ENCODE assay signal across 8 mouse cellular contexts in genomic region chr19:42431485-42432190, GRCm38 (mm10). TPM values are rescaled to one million over a fixed set of nuclear protein-coding genes. Genes with fewer than 3 reads are reported as not detected.
DNase-seq lines count a peak whose midpoint lies in the region; ATAC-seq and TF ChIP-seq lines count a peak whose summit lies in the region.

Gene Crtac1, minus strand, starts transcription at chr19:42431783.

- H3K27me3 ChIP-seq in kidney, postnatal 0 days (ENCODE audit: insufficient read depth, low read length), result peaks cover 29% of the 10 kb centered on the region
- H3K27me3 ChIP-seq in limb, embryonic 14.5 days (ENCODE audit: control insufficient read depth, insufficient read depth, low read length), result peaks cover 55% of the 10 kb centered on the region
- H3K27me3 ChIP-seq in neural tube, embryonic 15.5 days (replicated peaks), result peaks cover 15% of the 10 kb centered on the region; the same call in 1 of the 2 replicates

- H3K9me3 ChIP-seq in kidney, postnatal 0 days (replicated peaks; ENCODE audit: low read length), result no peaks in the 10 kb centered on the region
- no peaks in the 10 kb centered on the region for H3K9me3 ChIP-seq in limb, embryonic 14.5 days (ENCODE audit: control insufficient read depth, low read length)
- H3K9me3 ChIP-seq in neural tube, embryonic 15.5 days (replicated peaks), result no peaks in the 10 kb centered on the region

- no peaks in the 10 kb centered on the region for H3K36me3 ChIP-seq in kidney, postnatal 0 days (ENCODE audit: insufficient read depth, low read length)
- H3K36me3 ChIP-seq in limb, embryonic 14.5 days (ENCODE audit: control insufficient read depth, insufficient read depth, low read length), result no peaks in the 10 kb centered on the region
- H3K36me3 ChIP-seq in neural tube, embryonic 15.5 days, result no peaks in the 10 kb centered on the region

- peak; percentile 71 for ATAC-seq in kidney, postnatal 0 days (replicated peaks; ENCODE audit: low FRiP score, low read depth)
- ATAC-seq in limb, embryonic 14.5 days (ENCODE audit: low FRiP score, low read depth), result peak; percentile 92
- ATAC-seq in neural tube, embryonic 15.5 days (ENCODE audit: low FRiP score), result peak; percentile 95

- H3K27ac ChIP-seq in kidney, postnatal 0 days, result no peak within 1 kb of the TSS
- H3K27ac ChIP-seq in limb, embryonic 14.5 days (replicated peaks; ENCODE audit: low read depth, low read length), result no peak within 1 kb of the TSS
- H3K27ac ChIP-seq in neural tube, embryonic 15.5 days (replicated peaks), result peak within 1 kb of the TSS; percentile 91

- H3K9ac ChIP-seq in kidney, postnatal 0 days (ENCODE audit: low read depth, low read length), result peak within 1 kb of the TSS; percentile 46; the same call in 1 of the 2 replicates
- peak within 1 kb of the TSS; percentile 52 for H3K9ac ChIP-seq in limb, embryonic 14.5 days (ENCODE audit: low read depth, low read length, severe bottlenecking)
- peak within 1 kb of the TSS; percentile 75 for H3K9ac ChIP-seq in neural tube, embryonic 15.5 days (replicated peaks)

- peak; percentile 89 for DNase-seq in heart, adult 11 months
- DNase-seq in heart, adult 9 months (ENCODE audit: low spot score in 2 of 2), result no peak
- peak; percentile 82 to 89 for DNase-seq in cerebellum, postnatal 10 days
- peak; percentile 82 to 84 for DNase-seq in frontal cortex, postnatal 14 days (ENCODE audit: low spot score in 2 of 2)
- DNase-seq in kidney, postnatal 0 days (ENCODE audit: low spot score), result peak; percentile 67
- DNase-seq in limb, embryonic 14.5 days (ENCODE audit: low spot score), result peak; percentile 78
- no peak for DNase-seq in c-Kit-positive CD71-positive TER-119-positive erythroid progenitor cells, embryonic 14.5 days (ENCODE audit: low spot score)

- H3K4me2 ChIP-seq in kidney, postnatal 0 days (ENCODE audit: low read length), result peak within 1 kb of the TSS; percentile 90
- peak within 1 kb of the TSS; percentile 93 for H3K4me2 ChIP-seq in limb, embryonic 14.5 days (replicated peaks; ENCODE audit: low read depth, low read length, severe bottlenecking)
- peak within 1 kb of the TSS; percentile 86 for H3K4me2 ChIP-seq in neural tube, embryonic 15.5 days

- no peak for TF ChIP-seq POLR2A in limb, embryonic 14.5 days (IDR thresholded peaks at IDR 0.05; ENCODE audit: borderline replicate concordance, extremely low read depth, insufficient read depth, insufficient read length)

- H3K4me3 ChIP-seq in kidney, postnatal 0 days (replicated peaks; ENCODE audit: low read depth, low read length), result peak within 1 kb of the TSS; percentile 52
- peak within 1 kb of the TSS; percentile 50 for H3K4me3 ChIP-seq in limb, embryonic 14.5 days (replicated peaks; ENCODE audit: low read length)
- H3K4me3 ChIP-seq in neural tube, embryonic 15.5 days (replicated peaks), result peak within 1 kb of the TSS; percentile 65

- WGBS in kidney, postnatal 0 days, result 2% methylated on average over 72 of the region's 88 CpGs
- under 1% methylated on average over 32 of the region's 88 CpGs for WGBS in limb, embryonic 14.5 days
- WGBS in neural tube, embryonic 15.5 days, result under 1% methylated on average over 49 of the region's 88 CpGs

- H3K4me1 ChIP-seq in kidney, postnatal 0 days (replicated peaks; ENCODE audit: insufficient read depth, low read length), result peaks cover 5% of the 10 kb centered on the region
- H3K4me1 ChIP-seq in limb, embryonic 14.5 days (ENCODE audit: control insufficient read depth, insufficient read depth, low read length), result peaks cover 5% of the 10 kb centered on the region; the same call in 1 of the 2 replicates
- peaks cover 37% of the 10 kb centered on the region for H3K4me1 ChIP-seq in neural tube, embryonic 15.5 days

- peak; percentile 36 for TF ChIP-seq CTCF in kidney, postnatal 0 days (IDR thresholded peaks at IDR 0.05; ENCODE audit: low read depth)

RNA-seq across cellular contexts. Expression of gene Crtac1, which starts in this region (rescaled TPM):
- polyA plus RNA-seq in kidney, postnatal 0 days (2015; fragmentation: Nextera tagmentation; extraction: Ambion mirVana), result 2.6 and 3.5 TPM in 2 replicates
- 3.4 and 3.6 TPM in 2 replicates for polyA plus RNA-seq in limb, embryonic 14.5 days (2012; rRNA removed)
- 3.1 and 3.5 TPM in 2 replicates for polyA plus RNA-seq in limb, embryonic 14.5 days (2014; fragmentation: Nextera tagmentation; extraction: Ambion mirVana)
- 60.5 and 71.4 TPM in 2 replicates for polyA plus RNA-seq in neural tube, embryonic 15.5 days (2015; fragmentation: Nextera tagmentation; extraction: Ambion mirVana)

Comparison
In these comparisons a context has a peak if more than half of its experiments do, and no peak if none do; other contexts are left out.
1. RNA of gene Crtac1 (polyA plus RNA-seq): 60.5 to 71.4 TPM in neural tube, embryonic 15.5 days; 3.1 to 3.6 TPM in limb, embryonic 14.5 days and 2.6 to 3.5 TPM in kidney, postnatal 0 days; every median in the first group is over 10 times any median in the second.
2. DNase-seq: peak in heart, adult 11 months (single experiment), cerebellum, postnatal 10 days (2 of 2), frontal cortex, postnatal 14 days (2 of 2), kidney, postnatal 0 days (single experiment) and limb, embryonic 14.5 days (single experiment); none in heart, adult 9 months (0 of 2) and c-Kit-positive CD71-positive TER-119-positive erythroid progenitor cells, embryonic 14.5 days (single experiment).
3. Peak in every context shown above with its lines, with median percentiles within 50 percentile points of each other: ATAC-seq, H3K4me2 ChIP-seq, H3K4me3 ChIP-seq and H3K9ac ChIP-seq.